Mouse (Mus musculus): ENCODE measurements at regions not wholly inside any gene's neighbourhood (a gene's known extent, or its start where the extent isn't known, plus 50 kb on each side); places are given as distances from the start of the nearest gene placed in this dataset.
A peak's percentile ranks its signal among the peaks of the same experiment; 100 is the strongest.

DNA sequence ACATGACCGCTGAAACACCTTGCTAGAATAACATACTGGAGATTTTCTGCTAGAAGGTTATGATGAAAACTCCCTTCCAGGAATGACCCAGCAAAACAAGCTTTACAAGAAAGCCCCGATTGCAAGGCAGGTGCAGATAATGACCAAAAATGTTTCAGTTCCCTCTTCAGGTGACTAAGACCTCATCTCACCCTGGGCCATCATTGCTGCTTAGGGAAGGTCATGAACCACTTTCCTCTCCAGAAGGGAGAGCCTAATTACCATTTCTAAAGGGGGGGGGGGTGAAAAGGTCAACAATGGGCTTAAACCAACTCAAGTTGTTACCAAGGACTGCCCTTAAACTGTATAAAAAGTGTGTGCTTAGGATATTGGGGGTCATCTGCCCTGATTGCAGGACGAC lies 59.8 kb upstream of the Speer4c start:
- DNase-seq (ENCODE audit: low spot score in 2 of 2), result no peak

- DNase-seq (ENCODE audit: low spot score in 2 of 2), result no peak
Measured at GRCm38 (mm10) chr5:15774567-15774966, 60.5 kb upstream of the Speer4c start.

GRCm38 (mm10) chr5:15776106-15776505 lies 62.0 kb upstream of the Speer4c start:
- no peak for DNase-seq (ENCODE audit: low spot score in 2 of 2)

DNA sequence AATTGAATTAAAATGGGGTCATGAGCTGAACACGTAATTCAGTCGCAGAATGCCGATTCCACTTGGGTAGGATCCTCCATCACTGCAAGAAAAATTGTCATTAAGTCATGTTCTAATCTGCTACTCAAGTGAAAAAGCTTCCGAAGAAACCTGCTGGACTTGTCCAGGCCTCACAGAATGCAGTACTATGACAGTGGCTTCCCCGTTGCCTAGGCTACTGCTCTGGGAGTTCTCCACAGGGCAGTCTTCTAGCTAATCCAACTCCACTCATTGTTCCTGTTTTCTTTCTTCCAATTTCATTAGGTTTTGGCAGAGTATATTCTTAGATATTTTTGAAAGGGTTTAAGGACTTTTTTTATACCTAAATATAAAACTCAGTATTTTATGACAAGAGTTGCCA lies 89.5 kb upstream of the Speer4c start:
- DNase-seq (ENCODE audit: low spot score in 2 of 2), result no peak

DNA sequence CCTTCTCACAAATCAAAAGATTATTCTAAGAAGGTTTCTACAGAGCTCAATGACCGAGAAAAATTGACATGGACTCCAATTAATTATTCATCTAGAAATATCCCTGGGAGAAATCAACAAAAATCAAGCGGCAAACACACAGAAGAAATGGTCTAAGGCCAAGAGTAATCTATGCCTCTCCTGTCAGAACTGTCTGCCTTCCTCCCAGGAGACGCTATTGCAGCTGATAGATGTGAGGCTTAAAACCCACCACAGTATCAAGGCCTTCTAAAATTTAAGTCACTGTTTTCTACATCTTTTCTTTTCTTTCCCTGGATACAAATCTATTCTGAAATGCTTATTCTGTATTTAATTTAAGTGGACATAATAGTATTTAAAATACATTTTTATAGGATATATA lies 102.8 kb upstream of the Speer4c start:
- no peak for DNase-seq (ENCODE audit: low spot score in 2 of 2)

DNA sequence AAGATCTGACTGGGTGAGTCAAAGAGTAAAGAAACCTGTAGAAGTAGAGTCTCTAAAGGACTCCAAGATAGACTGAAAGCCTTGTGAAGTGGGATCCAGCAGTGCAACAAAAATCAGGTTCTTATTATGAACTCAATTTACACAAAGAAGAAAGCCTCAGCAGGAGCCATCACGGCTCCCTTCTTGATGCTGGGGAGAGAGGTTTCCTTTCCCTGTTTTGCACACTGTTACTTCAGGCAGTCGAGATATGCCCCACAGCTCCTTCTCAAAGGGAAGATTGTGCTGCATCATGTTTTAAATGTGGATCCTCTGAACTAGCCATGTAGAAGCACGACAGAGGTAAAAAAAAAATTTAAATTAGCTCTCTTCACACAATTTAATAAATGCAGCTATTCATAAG lies 103.3 kb upstream of the Speer4c start:
- DNase-seq (ENCODE audit: low spot score in 2 of 2), result no peak

GRCm38 (mm10) chr5:15822989-15823388 lies 108.9 kb upstream of the Speer4c start:
- DNase-seq (ENCODE audit: low spot score in 2 of 2), result no peak

- DNase-seq (ENCODE audit: low spot score in 2 of 2), result no peak
Measured at GRCm38 (mm10) chr5:15831527-15831926, 103.0 kb upstream of the Cacna2d1 start.

DNA sequence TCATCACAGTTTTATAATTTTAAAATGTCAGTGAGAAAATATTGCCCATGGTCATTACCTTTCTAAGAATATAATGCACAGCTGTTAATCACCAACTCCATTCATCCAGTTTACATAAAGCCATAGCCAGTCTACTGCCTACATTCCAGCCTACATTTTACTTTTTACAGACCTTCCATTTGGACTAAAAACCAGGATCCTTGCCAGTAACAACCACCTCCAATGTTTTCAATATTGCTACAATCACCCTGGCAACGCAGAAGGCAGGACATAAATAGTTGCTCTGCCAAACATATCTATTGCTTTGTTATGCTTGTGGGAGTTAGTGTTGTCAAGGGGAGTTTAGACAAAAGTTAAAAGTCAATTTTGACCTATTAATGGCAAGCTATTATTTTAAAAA lies 102.2 kb upstream of the Cacna2d1 start:
- no peak for DNase-seq (ENCODE audit: low spot score in 2 of 2)

- DNase-seq (ENCODE audit: low spot score in 2 of 2), result peak; percentile 42 to 68
Measured at GRCm38 (mm10) chr5:15838108-15838972, 96.2 kb upstream of the Cacna2d1 start.

- no peak for DNase-seq (ENCODE audit: low spot score in 2 of 2)
Measured at GRCm38 (mm10) chr5:15846790-15847189, 87.7 kb upstream of the Cacna2d1 start.

DNA sequence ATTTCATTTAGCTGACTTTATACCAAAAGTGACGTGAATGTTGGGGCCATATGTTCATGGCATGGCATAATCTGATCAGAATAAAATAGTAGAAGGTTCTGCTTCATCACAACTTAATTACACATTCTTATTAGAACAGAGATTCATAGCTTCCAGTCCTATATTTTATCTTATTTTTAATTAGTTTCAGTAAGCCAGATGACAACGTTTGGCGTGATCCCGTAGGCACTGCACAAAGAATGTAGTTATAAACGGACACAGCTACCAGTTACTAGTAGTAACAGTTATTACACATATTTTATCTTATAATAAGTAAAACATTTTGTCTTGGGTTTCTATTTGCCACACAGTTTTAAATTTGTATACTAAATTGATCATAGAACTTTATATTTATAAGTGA lies 85.0 kb upstream of the Cacna2d1 start:
- DNase-seq (ENCODE audit: low spot score in 2 of 2), result no peak

- no peak for DNase-seq (ENCODE audit: low spot score in 2 of 2)
Measured at GRCm38 (mm10) chr5:15850126-15850801, 84.2 kb upstream of the Cacna2d1 start.

DNA sequence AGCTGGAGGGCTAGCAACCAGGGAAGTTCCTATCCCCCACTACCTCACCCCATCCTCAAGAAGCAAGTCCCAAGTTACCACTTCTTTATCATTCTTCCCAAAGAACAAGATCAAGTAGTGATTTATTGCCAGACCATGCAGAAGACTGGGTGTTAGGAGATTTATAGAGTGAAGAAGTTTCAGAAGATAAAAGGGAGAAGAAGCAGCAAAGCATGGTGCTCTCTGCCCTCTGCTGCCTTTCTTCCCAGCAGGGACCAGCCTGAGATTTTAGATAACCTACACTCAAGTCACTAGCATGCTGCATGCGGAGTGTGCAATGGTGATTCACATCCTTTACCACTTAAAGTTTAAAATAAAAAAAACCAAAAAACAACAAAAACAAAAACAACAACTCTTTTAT lies 79.7 kb upstream of the Cacna2d1 start:
- DNase-seq (ENCODE audit: low spot score in 2 of 2), result no peak

GRCm38 (mm10) chr5:15857034-15857433 lies 77.5 kb upstream of the Cacna2d1 start:
- no peak for DNase-seq (ENCODE audit: low spot score in 2 of 2)

DNA sequence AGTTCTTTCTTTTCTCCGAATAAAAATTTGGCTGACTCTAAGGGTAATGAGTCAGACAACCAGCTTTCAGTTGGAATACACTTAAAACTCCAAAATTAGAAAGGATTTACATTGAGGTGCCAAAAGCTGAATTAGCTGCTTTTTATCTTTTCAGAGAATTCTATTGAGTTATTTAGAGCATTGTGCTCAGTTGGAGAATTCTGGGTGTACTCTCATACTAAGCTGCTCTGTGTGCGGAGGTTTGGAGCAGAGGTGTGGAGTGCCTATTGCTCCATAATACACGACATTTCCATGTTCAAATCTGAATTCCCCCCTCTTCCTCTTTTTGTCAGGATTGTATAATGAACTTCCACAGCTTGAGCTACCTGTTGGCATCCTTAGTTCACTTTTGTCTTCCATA lies 60.4 kb upstream of the Cacna2d1 start:
- no peak for DNase-seq (ENCODE audit: low spot score in 2 of 2)

GRCm38 (mm10) chr5:15883004-15883403 lies 51.5 kb upstream of the Cacna2d1 start:
- no peak for DNase-seq (ENCODE audit: low spot score in 2 of 2)
